Mouse (Mus musculus): ENCODE measurements around the gene Fgf12. TPM values are rescaled to one million over a fixed set of nuclear protein-coding genes. Genes with fewer than 3 reads are reported as not detected.

Gene Fgf12
- total and polyA plus RNA-seq, 2 experiments from 2014 or later = 56.9 to 64.0 TPM

- Histone ChIP-seq H3K9me3 (ENCODE audit: low read length) (no peaks in the 10 kb centered on the region), H3K4me2 (ENCODE audit: low read depth, low read length, poor library complexity, severe bottlenecking) (peak overlapping the region; percentile 43), H3K27ac (ENCODE audit: low read depth, low read length) (no peak overlapping the region), H3K36me3 (ENCODE audit: insufficient read depth, low read length) (no peaks in the 10 kb centered on the region), H3K4me1 (ENCODE audit: insufficient read depth, low read length) (no peaks in the 10 kb centered on the region), H3K9ac (replicated peaks; ENCODE audit: low read length, poor library complexity, severe bottlenecking) (no peak overlapping the region), H3K27me3 (ENCODE audit: insufficient read depth, low read length) (no peaks in the 10 kb centered on the region), H3K4me3 (ENCODE audit: low read depth, low read length) (peak overlapping the region; percentile 22; the same call in 1 of the 2 replicates)
- WGBS = 28% methylated on average over 21 of the region's 21 CpGs
- DNase-seq (ENCODE audit: low spot score) (peak; percentile 91), ATAC-seq (ENCODE audit: low FRiP score) (peak; percentile 75)
- TF ChIP-seq CTCF (IDR thresholded peaks at IDR 0.05) = peak; percentile 96
Observed at GRCm38 (mm10) chr16:28517596-28518524, 235.0 kb downstream of the Fgf12 start.

GRCm38 (mm10) chr16:28512446-28512845 is 240.4 kb downstream of the Fgf12 start:
- Histone ChIP-seq H3K27ac (ENCODE audit: low read depth, low read length) (no peak overlapping the region), H3K4me3 (ENCODE audit: low read depth, low read length) (no peak overlapping the region), H3K9me3 (ENCODE audit: low read length) (no peaks in the 10 kb centered on the region), H3K9ac (replicated peaks; ENCODE audit: low read length, poor library complexity, severe bottlenecking) (no peak overlapping the region), H3K4me2 (ENCODE audit: low read depth, low read length, poor library complexity, severe bottlenecking) (no peak overlapping the region), H3K36me3 (ENCODE audit: insufficient read depth, low read length) (no peaks in the 10 kb centered on the region), H3K4me1 (ENCODE audit: insufficient read depth, low read length) (no peaks in the 10 kb centered on the region), H3K27me3 (ENCODE audit: insufficient read depth, low read length) (no peaks in the 10 kb centered on the region)
- ATAC-seq (ENCODE audit: low FRiP score) (no peak), DNase-seq (ENCODE audit: low spot score) (no peak)
- 67% methylated on average over 6 of the region's 6 CpGs for WGBS
- TF ChIP-seq CTCF (IDR thresholded peaks at IDR 0.05) = no peak

- WGBS = 30% methylated on average over 5 of the region's 5 CpGs
- no peak overlapping the region for H3K9ac ChIP-seq (replicated peaks; ENCODE audit: low read length, poor library complexity, severe bottlenecking)
- no peak overlapping the region for H3K4me2 ChIP-seq (ENCODE audit: low read depth, low read length, poor library complexity, severe bottlenecking)
- ATAC-seq (ENCODE audit: low FRiP score) (no peak), DNase-seq (ENCODE audit: low spot score) (no peak)
- TF ChIP-seq CTCF (IDR thresholded peaks at IDR 0.05) = no peak
- H3K9me3 ChIP-seq (ENCODE audit: low read length) = no peaks in the 10 kb centered on the region
- no peak overlapping the region for H3K27ac ChIP-seq (ENCODE audit: low read depth, low read length)
- H3K36me3 ChIP-seq (ENCODE audit: insufficient read depth, low read length) = no peaks in the 10 kb centered on the region
- H3K4me3 ChIP-seq (ENCODE audit: low read depth, low read length) = no peak overlapping the region
- no peaks in the 10 kb centered on the region for H3K27me3 ChIP-seq (ENCODE audit: insufficient read depth, low read length)
- H3K4me1 ChIP-seq (ENCODE audit: insufficient read depth, low read length) = no peaks in the 10 kb centered on the region
Observed at GRCm38 (mm10) chr16:28511413-28511812, 241.5 kb downstream of the Fgf12 start.

- no peak for ATAC-seq (ENCODE audit: low FRiP score)
- no peaks in the 10 kb centered on the region for H3K4me1 ChIP-seq (ENCODE audit: insufficient read depth, low read length)
- H3K36me3 ChIP-seq (ENCODE audit: insufficient read depth, low read length) = no peaks in the 10 kb centered on the region
- no peak overlapping the region for H3K4me3 ChIP-seq (ENCODE audit: low read depth, low read length)
- no peak for TF ChIP-seq CTCF (IDR thresholded peaks at IDR 0.05)
- DNase-seq (ENCODE audit: low spot score) = no peak
- H3K27me3 ChIP-seq (ENCODE audit: insufficient read depth, low read length) = no peaks in the 10 kb centered on the region
- H3K27ac ChIP-seq (ENCODE audit: low read depth, low read length) = no peak overlapping the region
- H3K9ac ChIP-seq (replicated peaks; ENCODE audit: low read length, poor library complexity, severe bottlenecking) = no peak overlapping the region
- no peak overlapping the region for H3K4me2 ChIP-seq (ENCODE audit: low read depth, low read length, poor library complexity, severe bottlenecking)
- 88% methylated on average over 12 of the region's 12 CpGs for WGBS
- no peaks in the 10 kb centered on the region for H3K9me3 ChIP-seq (ENCODE audit: low read length)
Observed at GRCm38 (mm10) chr16:28497971-28498607, 254.8 kb downstream of the Fgf12 start.

GRCm38 (mm10) chr16:28491711-28492110 is 261.2 kb downstream of the Fgf12 start:
- DNase-seq (ENCODE audit: low spot score) (peak; percentile 55), ATAC-seq (ENCODE audit: low FRiP score) (no peak)
- no peaks in the 10 kb centered on the region for H3K36me3 ChIP-seq (ENCODE audit: insufficient read depth, low read length)
- H3K9me3 ChIP-seq (ENCODE audit: low read length) = no peaks in the 10 kb centered on the region
- H3K4me2 ChIP-seq (ENCODE audit: low read depth, low read length, poor library complexity, severe bottlenecking) = peak overlapping the region; percentile 6; the same call in 1 of the 2 replicates
- no peak overlapping the region for H3K4me3 ChIP-seq (ENCODE audit: low read depth, low read length)
- no peak for TF ChIP-seq CTCF (IDR thresholded peaks at IDR 0.05)
- H3K27me3 ChIP-seq (ENCODE audit: insufficient read depth, low read length) = no peaks in the 10 kb centered on the region
- no peaks in the 10 kb centered on the region for H3K4me1 ChIP-seq (ENCODE audit: insufficient read depth, low read length)
- no peak overlapping the region for H3K27ac ChIP-seq (ENCODE audit: low read depth, low read length)
- WGBS = 32% methylated on average over 6 of the region's 6 CpGs
- H3K9ac ChIP-seq (replicated peaks; ENCODE audit: low read length, poor library complexity, severe bottlenecking) = no peak overlapping the region

GRCm38 (mm10) chr16:28490515-28490914 is 262.4 kb downstream of the Fgf12 start:
- no peaks in the 10 kb centered on the region for H3K4me1 ChIP-seq (ENCODE audit: insufficient read depth, low read length)
- no peak overlapping the region for H3K4me2 ChIP-seq (ENCODE audit: low read depth, low read length, poor library complexity, severe bottlenecking)
- no peak overlapping the region for H3K4me3 ChIP-seq (ENCODE audit: low read depth, low read length)
- H3K9me3 ChIP-seq (ENCODE audit: low read length) = no peaks in the 10 kb centered on the region
- 5% methylated on average over 6 of the region's 6 CpGs for WGBS
- H3K36me3 ChIP-seq (ENCODE audit: insufficient read depth, low read length) = no peaks in the 10 kb centered on the region
- no peak overlapping the region for H3K9ac ChIP-seq (replicated peaks; ENCODE audit: low read length, poor library complexity, severe bottlenecking)
- DNase-seq (ENCODE audit: low spot score) = peak; percentile 92
- H3K27ac ChIP-seq (ENCODE audit: low read depth, low read length) = 0 out of 2 replicates have a peak overlapping the region, but pooled peaks have one; percentile 4
- H3K27me3 ChIP-seq (ENCODE audit: insufficient read depth, low read length) = no peaks in the 10 kb centered on the region
- ATAC-seq (ENCODE audit: low FRiP score) = peak; percentile 86; the same call in 1 of the 2 replicates
- peak; percentile 98 for TF ChIP-seq CTCF (IDR thresholded peaks at IDR 0.05)

Data from midbrain, postnatal 0 days (tissue).